Mouse (Mus musculus): Measurements from ENCODE around the gene Klf9.

DNA sequence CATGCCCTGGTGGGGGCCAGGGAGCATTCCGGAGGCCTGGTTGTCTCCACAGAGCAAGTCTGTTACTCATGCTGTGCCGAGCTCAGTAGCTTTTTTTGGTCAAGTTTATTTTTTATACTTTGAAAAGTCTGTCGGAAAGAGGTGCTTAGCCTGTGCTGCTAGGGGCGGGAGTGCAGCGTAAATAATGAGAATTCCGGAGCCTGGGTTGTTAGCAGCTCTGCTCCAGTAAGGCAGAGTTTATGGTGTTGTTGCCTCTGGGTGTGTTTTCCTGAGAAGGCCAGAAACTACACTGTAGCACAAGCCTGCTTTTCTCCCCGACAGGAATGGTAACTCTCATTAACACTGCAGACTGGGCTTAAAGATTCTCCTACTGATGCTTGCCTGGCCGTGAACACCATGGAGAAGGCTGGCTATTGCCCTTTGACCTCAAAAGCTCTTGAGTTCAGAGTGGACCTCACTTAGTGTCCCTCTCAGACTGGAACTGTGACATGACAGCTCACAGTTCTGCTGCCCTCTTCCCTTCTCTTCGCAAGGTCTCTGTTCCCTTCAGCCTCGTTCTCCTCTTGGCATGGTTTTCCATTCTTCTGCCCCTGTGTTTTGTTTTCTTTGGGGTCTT, 18.9 kb downstream of the Klf9 start:
- TF ChIP-seq POLR2A (IDR thresholded peaks at IDR 0.05; ENCODE audit: insufficient read depth, low read depth, low read length) (no peak), CTCF (IDR thresholded peaks at IDR 0.05; ENCODE audit: insufficient read depth, low read depth, low read length) (no peak)
